Mouse (Mus musculus) liver, postnatal 0 days (tissue): ENCODE results near the gene Olfr810. TPM values are rescaled to one million over a fixed set of nuclear protein-coding genes. Genes with fewer than 3 reads are reported as not detected.

Experiments used
- ATAC-seq: fragments of 200-750 bp; cut with Nextera tagmentation; 2 replicates; pipeline ENCODE4 v1.8.0; 2017; ENCODE audit warnings: mild to moderate bottlenecking, moderate library complexity
- DNase-seq: peaks from one replicate; pipeline ENCODE4 v3.0.0-alpha.2; 2016
- H3K27ac ChIP-seq: fragments of 300-500 bp; sonication (generic); 2 replicates; pipeline ENCODE4 v1.5.1; 2014; ENCODE audit warnings: antibody characterized with exemption, moderate library complexity, mild to moderate bottlenecking, low read depth
- H3K27me3 ChIP-seq: fragments of 300-500 bp; sonication (generic); 2 replicates; pipeline ENCODE4 v1.6.1; 2014; ENCODE audit warnings: low read length, control low read depth, mixed read lengths; ENCODE audit not compliant: insufficient read depth
- H3K36me3 ChIP-seq: fragments of 300-500 bp; sonication (generic); replicated peaks from 2 replicates; pipeline ENCODE4 v1.6.1; 2014; ENCODE audit warnings: mild to moderate bottlenecking, control low read depth, low read length, moderate library complexity, mixed read lengths; ENCODE audit not compliant: insufficient read depth
- H3K4me1 ChIP-seq: fragments of 300-500 bp; sonication (generic); 2 replicates; pipeline ENCODE4 v1.6.1; 2014; ENCODE audit warnings: antibody characterized with exemption, mild to moderate bottlenecking, control low read depth; ENCODE audit not compliant: insufficient read depth
- H3K4me2 ChIP-seq: fragments of 300-500 bp; sonication (generic); 2 replicates; pipeline ENCODE4 v1.6.1; 2014; ENCODE audit warnings: low read depth, mild to moderate bottlenecking, low read length, moderate library complexity, mixed read lengths
- H3K4me3 ChIP-seq: fragments of 300-500 bp; sonication (generic); 2 replicates; pipeline ENCODE4 v1.5.1; 2014; ENCODE audit warnings: low read depth, low read length
- H3K9ac ChIP-seq: fragments of 300-500 bp; sonication (generic); replicated peaks from 2 replicates; pipeline ENCODE4 v1.6.1; 2014; ENCODE audit warnings: mild to moderate bottlenecking, moderate library complexity
- H3K9me3 ChIP-seq: fragments of 300-500 bp; sonication (generic); 2 replicates; pipeline ENCODE4 v1.6.1; 2016; ENCODE audit warnings: mild to moderate bottlenecking, control low read depth, low read length, mixed read lengths
- CTCF ChIP-seq: sonication (generic); IDR thresholded peaks from 2 replicates; pipeline ENCODE4 v1.5.1; 2016; ENCODE audit warnings: antibody characterized with exemption, low read depth
- EP300 ChIP-seq: IDR thresholded peaks from 2 replicates; pipeline ENCODE4 v1.6.1; 2016; ENCODE audit warnings: antibody characterized with exemption, low read depth, mild to moderate bottlenecking
- WGBS: fragments of 180-500 bp; shearing (Covaris S2); extraction: QIAGEN DNeasy Blood & Tissue Kit; methylation state at CpG from one replicate; pipeline ENCODE4 v1.1.7; 2014; ENCODE audit not compliant: insufficient replicate concordance; 5-methylcytosine and 5-hydroxymethylcytosine counted together
- polyA plus RNA-seq: library from polyadenylated mRNA; unstranded; fragments of >200 nt; fragmentation: Nextera tagmentation; extraction: Ambion mirVana; gene quantifications from 2 replicates; pipeline ENCODE4 v1.2.1, GENCODE M21; 2015

Olfr810 gene
- not detected in 2 replicates for polyA plus RNA-seq

GRCm38 (mm10) chr10:129794817-129795216, at the start of gene Olfr810:
Gene Olfr810, minus strand, starts transcription at chr10:129794917.
- ATAC-seq (no peak), DNase-seq (no peak)
- H3K9ac ChIP-seq = no peak within 1 kb of the TSS
- TF ChIP-seq EP300 = no peak
- no peak for TF ChIP-seq CTCF
- no peak within 1 kb of the TSS for H3K27ac ChIP-seq
- H3K4me1 ChIP-seq = no peaks in the 10 kb centered on the region
- no peaks in the 10 kb centered on the region for H3K27me3 ChIP-seq
- no peak within 1 kb of the TSS for H3K4me2 ChIP-seq
- H3K36me3 ChIP-seq = no peaks in the 10 kb centered on the region
- no peaks in the 10 kb centered on the region for H3K9me3 ChIP-seq
- H3K4me3 ChIP-seq = no peak within 1 kb of the TSS

DNA sequence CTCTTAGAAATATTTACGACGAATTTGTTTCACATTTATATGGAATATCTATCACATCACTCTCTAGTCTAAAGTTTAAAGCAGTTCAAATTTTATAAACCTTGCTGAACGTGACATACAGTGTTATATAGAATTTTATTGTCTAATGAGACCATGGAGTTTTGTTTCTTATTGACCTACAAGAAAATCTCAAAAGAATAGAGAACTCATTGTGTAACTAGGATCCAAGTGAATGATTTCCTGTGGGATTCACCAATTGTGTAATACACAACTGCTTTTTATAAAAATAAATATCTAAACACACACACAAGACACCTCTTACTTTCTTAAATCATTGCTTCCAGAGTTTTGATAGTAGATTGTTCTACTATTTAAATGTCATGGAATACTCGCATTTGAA, 9.6 kb upstream of the Olfr810 start, which contains the start of gene Olfr811:
Gene Olfr811 (minus strand): TSS at position 101 of the 400 bp plus-strand sequence.
- 62% methylated on average over 4 of the region's 4 CpGs for WGBS
- H3K4me1 ChIP-seq = no peaks in the 10 kb centered on the region
- H3K4me2 ChIP-seq = no peak within 1 kb of the TSS
- ATAC-seq (no peak), DNase-seq (no peak)
- TF ChIP-seq CTCF = no peak
- TF ChIP-seq EP300 = no peak
- H3K27ac ChIP-seq = no peak within 1 kb of the TSS
- no peak within 1 kb of the TSS for H3K9ac ChIP-seq
- H3K9me3 ChIP-seq = no peaks in the 10 kb centered on the region
- no peak within 1 kb of the TSS for H3K4me3 ChIP-seq
- no peaks in the 10 kb centered on the region for H3K27me3 ChIP-seq
- no peaks in the 10 kb centered on the region for H3K36me3 ChIP-seq

- no peaks in the 10 kb centered on the region for H3K4me1 ChIP-seq
- no peaks in the 10 kb centered on the region for H3K9me3 ChIP-seq
- H3K4me3 ChIP-seq = no peak overlapping the region
- H3K27me3 ChIP-seq = no peaks in the 10 kb centered on the region
- no peak overlapping the region for H3K4me2 ChIP-seq
- H3K36me3 ChIP-seq = no peaks in the 10 kb centered on the region
- no peak overlapping the region for H3K27ac ChIP-seq
- TF ChIP-seq EP300 (no peak), CTCF (no peak)
- DNase-seq (no peak), ATAC-seq (no peak)
- no peak overlapping the region for H3K9ac ChIP-seq
Observed at GRCm38 (mm10) chr10:129778123-129778522, 16.6 kb downstream of the Olfr810 start.

GRCm38 (mm10) chr10:129774338-129774737, 20.4 kb downstream of the Olfr810 start, which contains the start of gene Olfr809:
Gene Olfr809, plus strand, starts transcription at chr10:129774638.
- no peak for DNase-seq
- no peaks in the 10 kb centered on the region for H3K9me3 ChIP-seq
- no peaks in the 10 kb centered on the region for H3K4me1 ChIP-seq
- no peak within 1 kb of the TSS for H3K4me2 ChIP-seq
- no peak within 1 kb of the TSS for H3K4me3 ChIP-seq
- H3K27ac ChIP-seq = no peak within 1 kb of the TSS
- TF ChIP-seq CTCF (no peak), EP300 (no peak)
- H3K36me3 ChIP-seq = no peaks in the 10 kb centered on the region
- H3K9ac ChIP-seq = no peak within 1 kb of the TSS
- ATAC-seq = no peak
- no peaks in the 10 kb centered on the region for H3K27me3 ChIP-seq

- Histone ChIP-seq H3K9me3 (no peaks in the 10 kb centered on the region), H3K9ac (no peak within 1 kb of the TSS), H3K27me3 (no peaks in the 10 kb centered on the region), H3K4me2 (no peak within 1 kb of the TSS), H3K36me3 (no peaks in the 10 kb centered on the region), H3K4me1 (no peaks in the 10 kb centered on the region), H3K4me3 (no peak within 1 kb of the TSS), H3K27ac (no peak within 1 kb of the TSS)
- no peak for ATAC-seq
- TF ChIP-seq CTCF = no peak
- no peak for TF ChIP-seq EP300
- WGBS = 76% methylated on average over 1 of the region's 1 CpGs
- no peak for DNase-seq
Observed at GRCm38 (mm10) chr10:129765182-129765581, 29.5 kb downstream of the Olfr810 start, which contains the start of gene Olfr808. Gene Olfr808, plus strand, starts transcription at chr10:129765482.

DNA sequence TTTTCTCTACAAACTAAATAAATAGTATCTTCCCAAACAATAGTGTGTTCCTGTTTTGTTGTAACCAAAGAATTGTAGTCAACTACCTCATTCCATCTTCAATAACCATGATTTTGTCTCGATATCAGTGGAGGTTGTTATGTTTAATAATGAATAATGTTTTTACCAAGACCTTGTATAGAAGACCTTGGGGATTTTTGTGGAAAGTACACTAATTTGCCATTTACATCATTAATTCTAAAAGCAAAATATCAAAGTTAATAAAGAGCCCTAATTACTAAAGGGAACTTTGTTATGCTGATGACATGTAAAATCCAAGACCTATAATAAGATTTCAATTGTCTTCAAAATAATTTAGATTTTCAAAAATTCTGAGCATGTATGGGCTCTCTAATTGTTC, 37.0 kb downstream of the Olfr810 start, which contains the start of gene Olfr807:
Gene Olfr807 (minus strand): TSS at position 101 of the 400 bp plus-strand sequence.
- 68% methylated on average over 1 of the region's 1 CpGs for WGBS
- Histone ChIP-seq H3K36me3 (no peaks in the 10 kb centered on the region), H3K4me2 (no peak within 1 kb of the TSS), H3K27ac (no peak within 1 kb of the TSS), H3K9ac (no peak within 1 kb of the TSS), H3K4me3 (no peak within 1 kb of the TSS), H3K4me1 (no peaks in the 10 kb centered on the region), H3K9me3 (no peaks in the 10 kb centered on the region), H3K27me3 (no peaks in the 10 kb centered on the region)
- no peak for DNase-seq
- no peak for ATAC-seq
- TF ChIP-seq EP300 (no peak), CTCF (no peak)

GRCm38 (mm10) chr10:129741821-129742220, 52.9 kb downstream of the Olfr810 start, which contains the start of gene Olfr806:
Gene Olfr806, minus strand, starts transcription at chr10:129741921.
- DNase-seq (no peak), ATAC-seq (no peak)
- H3K4me3 ChIP-seq = no peak within 1 kb of the TSS
- H3K4me1 ChIP-seq = no peaks in the 10 kb centered on the region
- no peak within 1 kb of the TSS for H3K9ac ChIP-seq
- TF ChIP-seq CTCF (no peak), EP300 (no peak)
- no peaks in the 10 kb centered on the region for H3K36me3 ChIP-seq
- no peak within 1 kb of the TSS for H3K27ac ChIP-seq
- H3K9me3 ChIP-seq = no peaks in the 10 kb centered on the region
- no peaks in the 10 kb centered on the region for H3K27me3 ChIP-seq
- no peak within 1 kb of the TSS for H3K4me2 ChIP-seq

Other genes starting within 250 kb of the Olfr810 start
- not detected in 2 replicates for gene Olfr794, start 227.3 kb downstream of the Olfr810 start, polyA plus RNA-seq
- gene Olfr796, start 182.3 kb downstream of the Olfr810 start, polyA plus RNA-seq = not detected in 2 replicates
- not detected in 2 replicates for gene Olfr798, start 167.0 kb downstream of the Olfr810 start, polyA plus RNA-seq
- not detected in 2 replicates for gene Olfr799, start 157.4 kb downstream of the Olfr810 start, polyA plus RNA-seq
- not detected in 2 replicates for gene Olfr800, start 137.2 kb downstream of the Olfr810 start, polyA plus RNA-seq
- not detected in 2 replicates for gene Olfr801, start 121.1 kb downstream of the Olfr810 start, polyA plus RNA-seq
- not detected in 2 replicates for gene Olfr802, start 106.7 kb downstream of the Olfr810 start, polyA plus RNA-seq
- gene Olfr803, start 100.6 kb downstream of the Olfr810 start, polyA plus RNA-seq = not detected in 2 replicates
- not detected in 2 replicates for gene Olfr804, start 91.7 kb downstream of the Olfr810 start, polyA plus RNA-seq
- not detected in 2 replicates for gene Olfr805, start 65.5 kb downstream of the Olfr810 start, polyA plus RNA-seq
- gene Olfr806, start 53.0 kb downstream of the Olfr810 start, polyA plus RNA-seq = not detected in 2 replicates
- gene Olfr807, start 37.1 kb downstream of the Olfr810 start, polyA plus RNA-seq = not detected in 2 replicates
- gene Olfr808, start 29.4 kb downstream of the Olfr810 start, polyA plus RNA-seq = not detected in 2 replicates
- gene Olfr809, start 20.3 kb downstream of the Olfr810 start, polyA plus RNA-seq = not detected in 2 replicates
- gene Olfr811, start 9.5 kb upstream of the Olfr810 start, polyA plus RNA-seq = not detected in 2 replicates
- gene Olfr812, start 51.2 kb upstream of the Olfr810 start, polyA plus RNA-seq = not detected in 2 replicates
- not detected in 2 replicates for gene Olfr813, start 60.5 kb upstream of the Olfr810 start, polyA plus RNA-seq
- gene Olfr814, start 84.9 kb upstream of the Olfr810 start, polyA plus RNA-seq = not detected in 2 replicates
- not detected in 2 replicates for gene Olfr815, start 111.0 kb upstream of the Olfr810 start, polyA plus RNA-seq
- gene Olfr816, start 120.7 kb upstream of the Olfr810 start, polyA plus RNA-seq = not detected in 2 replicates
- gene Olfr818, start 154.2 kb upstream of the Olfr810 start, polyA plus RNA-seq = not detected in 2 replicates
- gene Olfr819, start 172.3 kb upstream of the Olfr810 start, polyA plus RNA-seq = not detected in 2 replicates
- gene Olfr247, start 181.2 kb upstream of the Olfr810 start, polyA plus RNA-seq = not detected in 2 replicates
- not detected in 2 replicates for gene Gm10310, start 190.1 kb upstream of the Olfr810 start, polyA plus RNA-seq
- gene Olfr820, start 217.7 kb upstream of the Olfr810 start, polyA plus RNA-seq = not detected in 2 replicates
- gene Olfr821, start 235.4 kb upstream of the Olfr810 start, polyA plus RNA-seq = not detected in 2 replicates